Mouse (Mus musculus) embryo, embryonic 11.5 days (tissue): ENCODE measurements around the gene Wnt5b.
"Not testable (repeated sequence)": the region's sequence is repeated elsewhere in the genome, so short reads cannot be mapped to it uniquely, and the experiment has no call there.

Experiments used
- DNase-seq: peaks from one replicate; pipeline ENCODE4 v3.0.0-alpha.2; 2012; ENCODE audit warnings: low read depth, low spot score

The Wnt5b gene

DNA sequence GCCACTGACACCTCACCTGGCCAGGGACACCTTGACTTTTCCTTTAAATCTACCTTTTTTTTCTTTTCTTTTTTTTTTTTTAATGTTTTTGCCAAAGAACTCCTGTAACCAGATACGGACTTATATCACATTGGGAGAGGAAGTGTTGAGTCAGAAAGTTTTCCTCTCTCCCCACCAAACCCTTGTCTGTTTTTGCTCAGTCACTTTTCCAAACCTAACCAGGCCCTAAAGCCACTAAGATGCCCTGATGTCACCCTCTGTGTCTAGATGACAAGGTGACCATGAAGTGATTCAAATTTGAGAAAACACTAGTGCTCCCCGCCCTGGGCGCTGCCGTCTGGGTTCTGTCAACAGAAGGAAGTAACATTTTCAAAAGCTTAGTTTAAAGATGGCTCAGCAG is 85.1 kb downstream of the Wnt5b start:
- DNase-seq: no peak

DNA sequence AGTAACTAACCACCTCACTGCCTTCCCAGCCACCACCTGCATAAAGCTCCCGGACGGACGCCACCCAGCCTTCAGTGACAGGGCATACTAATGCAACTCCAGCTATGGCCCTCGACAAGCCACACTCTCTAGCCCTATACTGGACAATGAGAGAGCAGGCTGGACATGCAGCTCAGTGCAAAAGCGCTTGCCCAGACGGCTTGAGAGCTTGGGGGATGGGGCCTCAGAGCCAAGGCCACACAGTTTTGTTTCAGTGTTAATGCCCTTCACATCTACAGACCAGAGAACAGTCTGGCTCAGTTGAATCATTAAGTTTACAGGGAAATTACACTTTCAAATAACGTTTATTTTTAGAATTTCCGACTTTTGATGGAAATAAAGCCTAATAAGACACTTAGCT is 86.0 kb downstream of the Wnt5b start:
- DNase-seq: no peak

GRCm38 (mm10) chr6:119451981-119452499 is 92.1 kb downstream of the Wnt5b start:
- peak; percentile 39 for DNase-seq

- DNase-seq: no peak
Measured at GRCm38 (mm10) chr6:119450965-119451943, 92.9 kb downstream of the Wnt5b start.

- DNase-seq: peak; percentile 41
Measured at GRCm38 (mm10) chr6:119449060-119449499, 95.1 kb downstream of the Wnt5b start.

GRCm38 (mm10) chr6:119448321-119449059 is 95.7 kb downstream of the Wnt5b start:
- DNase-seq: no peak

GRCm38 (mm10) chr6:119445671-119446607 is 98.2 kb downstream of the Wnt5b start:
- no peak for DNase-seq

DNA sequence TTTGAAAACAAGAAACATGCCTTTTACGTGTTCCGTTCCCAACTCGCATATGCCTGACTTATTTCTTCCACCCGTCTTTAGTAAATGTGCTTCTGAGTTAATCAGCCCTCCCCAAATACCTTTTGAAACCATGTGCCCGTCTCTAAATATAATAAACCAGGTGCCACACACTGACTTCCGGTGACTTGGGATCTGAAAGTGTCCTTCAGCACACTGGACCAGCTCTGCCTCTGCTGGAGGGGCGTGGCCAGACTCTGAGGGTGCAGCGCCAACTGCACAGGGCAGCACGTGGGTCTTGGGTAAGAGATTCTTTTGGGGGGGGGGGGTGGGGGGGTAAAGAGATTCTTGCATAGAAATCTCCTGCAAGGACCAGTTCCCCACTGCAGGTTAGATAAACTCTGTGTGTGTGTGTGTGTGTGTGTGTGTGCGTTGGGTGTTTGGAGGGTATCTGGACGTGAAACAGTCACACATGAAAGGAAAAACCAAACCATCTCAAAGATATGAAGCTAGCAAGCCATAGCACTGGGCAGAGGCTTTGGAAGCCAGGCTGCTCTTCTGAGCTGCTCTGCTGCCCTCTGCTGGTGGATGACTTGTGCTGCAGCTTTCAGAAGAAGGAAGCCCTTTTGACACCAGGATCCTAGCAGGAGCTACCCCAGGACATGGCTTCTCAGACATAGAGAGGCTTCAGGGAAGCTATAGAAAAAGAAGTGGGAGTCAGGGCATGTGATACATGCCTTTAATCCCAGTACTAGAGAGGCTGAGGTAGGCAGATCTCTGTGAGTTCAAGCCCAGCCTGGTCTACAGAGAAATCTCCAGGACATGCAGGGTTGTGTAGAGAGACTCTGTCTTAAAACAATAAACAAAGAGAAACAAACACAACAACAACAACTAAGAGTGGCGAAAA is 100.2 kb downstream of the Wnt5b start:
- peak; percentile 79 for DNase-seq

GRCm38 (mm10) chr6:119442729-119443128 is 101.4 kb downstream of the Wnt5b start:
- DNase-seq: not testable (repeated sequence)

DNA sequence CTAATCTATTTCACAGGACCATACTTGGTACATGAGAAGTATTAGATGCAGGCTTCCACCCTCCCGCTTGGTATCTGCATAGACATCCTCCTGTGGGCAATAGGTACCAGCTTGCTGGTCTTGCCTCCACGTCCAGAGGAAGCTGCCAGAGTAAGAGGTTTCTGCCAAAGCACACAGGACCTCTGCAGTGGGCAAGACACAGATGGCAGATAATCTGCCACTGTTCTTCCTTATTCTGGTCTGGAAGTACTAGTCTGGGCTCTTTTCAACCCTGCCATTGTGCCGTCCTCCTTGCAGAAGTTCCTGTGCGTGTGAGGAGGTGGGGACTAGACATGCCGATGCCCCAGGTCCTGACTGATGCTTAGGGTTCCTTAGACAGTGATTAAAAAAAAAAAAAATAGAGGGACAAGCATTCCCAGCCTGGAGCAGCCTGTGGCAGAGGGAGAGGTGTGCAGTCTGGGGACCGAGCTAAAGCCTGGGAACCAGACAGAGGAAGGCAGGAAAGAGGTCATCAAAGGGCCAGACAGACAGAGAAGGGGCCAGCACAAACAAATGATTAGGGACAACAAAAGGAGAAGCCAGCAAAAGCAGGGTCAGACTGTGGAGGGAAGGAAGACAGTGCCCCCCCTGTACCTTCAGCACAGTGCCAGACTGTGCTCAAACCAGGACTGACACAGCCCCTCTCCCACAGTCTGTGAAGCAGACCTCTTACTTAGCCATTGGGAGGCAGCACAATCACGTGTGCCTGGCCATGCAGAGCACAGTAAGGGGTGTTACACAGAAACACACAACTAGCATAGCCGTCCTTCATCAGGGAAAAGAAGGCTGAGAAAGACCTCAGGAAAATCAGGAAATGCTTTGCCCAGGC is 106.0 kb downstream of the Wnt5b start:
- DNase-seq: no peak

- no peak for DNase-seq
Measured at GRCm38 (mm10) chr6:119434394-119434793, 109.8 kb downstream of the Wnt5b start.

DNA sequence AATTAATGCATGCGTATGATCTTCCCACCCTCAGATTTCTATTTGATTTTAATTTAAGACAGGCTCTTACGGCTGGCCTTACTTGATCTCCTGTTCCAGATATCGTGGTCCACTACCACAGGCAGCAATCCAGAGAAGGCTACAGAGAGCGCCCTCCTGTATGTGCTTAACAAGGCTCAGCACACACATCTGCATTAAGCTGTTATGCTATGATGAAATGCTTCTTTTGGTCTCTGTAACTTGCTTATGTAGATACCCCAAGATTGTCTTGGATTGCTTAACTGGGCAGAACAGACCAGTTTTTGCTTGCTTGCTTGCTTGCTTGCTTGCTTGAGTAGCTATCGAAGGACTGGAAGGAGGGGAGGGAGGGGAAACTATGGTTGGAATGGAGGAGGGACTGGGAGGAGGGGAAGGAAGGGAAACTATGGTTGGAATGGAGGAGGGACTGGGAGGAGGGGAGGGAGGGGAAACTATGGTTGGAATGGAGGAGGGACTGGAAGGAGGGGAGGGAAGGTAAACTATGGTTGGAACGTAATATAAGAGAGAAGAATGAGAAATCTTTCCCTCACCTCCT is 112.3 kb downstream of the Wnt5b start:
- no peak for DNase-seq

- no peak for DNase-seq
Measured at GRCm38 (mm10) chr6:119430508-119430907, 113.6 kb downstream of the Wnt5b start.

DNA sequence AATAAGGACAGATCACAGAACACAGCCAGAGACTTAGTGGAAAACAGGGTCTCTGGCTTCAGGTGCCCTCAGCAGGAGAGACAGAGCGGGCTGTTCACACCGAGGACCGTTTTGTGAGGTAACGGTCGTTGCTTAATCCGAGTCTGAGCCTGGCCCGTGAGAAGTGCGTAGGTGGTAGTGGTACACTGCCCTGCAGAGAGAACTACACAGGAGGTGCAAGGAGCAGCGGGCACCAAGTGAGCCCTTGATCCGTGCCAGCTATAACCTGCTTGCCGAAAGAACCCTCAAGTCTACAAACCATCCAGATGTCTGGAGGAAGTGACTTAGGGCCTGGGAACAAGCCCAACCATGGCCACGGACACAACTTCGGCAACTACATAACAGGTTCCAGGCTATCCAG is 114.8 kb downstream of the Wnt5b start:
- DNase-seq: no peak

- DNase-seq: no peak
Measured at GRCm38 (mm10) chr6:119428611-119429010, 115.5 kb downstream of the Wnt5b start.

DNA sequence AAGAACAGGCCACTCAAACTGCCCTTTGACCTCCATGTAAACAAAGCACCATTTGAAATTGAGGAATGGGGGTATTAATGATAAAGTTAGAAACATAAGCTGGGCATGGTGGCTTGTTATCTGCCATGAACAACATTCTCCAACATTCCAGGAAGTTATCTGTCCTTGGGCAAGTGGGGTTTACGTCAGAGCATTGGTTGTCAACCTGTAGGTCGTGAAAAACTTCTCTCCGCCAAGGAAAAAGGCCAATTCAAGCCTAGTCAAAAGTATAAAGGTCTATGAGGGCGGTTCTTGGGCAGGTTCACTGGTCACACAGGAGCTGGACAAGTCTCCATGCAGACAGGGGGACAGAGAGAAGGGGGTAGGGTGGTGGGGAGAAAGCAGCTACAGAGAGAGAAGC is 123.1 kb downstream of the Wnt5b start:
- DNase-seq: no peak

DNA sequence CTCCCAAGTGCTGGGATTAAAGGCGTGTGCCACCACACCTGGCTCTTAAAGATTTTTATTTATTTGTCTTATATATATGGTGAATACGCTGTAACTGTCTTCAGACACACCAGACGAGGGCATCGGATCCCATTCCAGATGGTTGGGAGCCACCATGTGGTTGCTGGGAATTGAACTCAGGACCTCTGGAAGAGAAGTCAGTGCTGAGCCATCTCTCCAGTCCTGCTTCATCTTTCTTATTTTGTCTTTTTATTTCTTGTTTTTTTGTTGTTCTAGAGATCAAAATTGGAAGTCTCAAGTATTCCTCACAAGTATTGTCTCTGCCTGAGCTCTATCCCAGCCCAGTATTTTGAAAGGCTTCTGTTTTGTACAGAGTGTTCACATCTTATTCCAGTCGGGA is 123.8 kb downstream of the Wnt5b start:
- DNase-seq: no peak

DNA sequence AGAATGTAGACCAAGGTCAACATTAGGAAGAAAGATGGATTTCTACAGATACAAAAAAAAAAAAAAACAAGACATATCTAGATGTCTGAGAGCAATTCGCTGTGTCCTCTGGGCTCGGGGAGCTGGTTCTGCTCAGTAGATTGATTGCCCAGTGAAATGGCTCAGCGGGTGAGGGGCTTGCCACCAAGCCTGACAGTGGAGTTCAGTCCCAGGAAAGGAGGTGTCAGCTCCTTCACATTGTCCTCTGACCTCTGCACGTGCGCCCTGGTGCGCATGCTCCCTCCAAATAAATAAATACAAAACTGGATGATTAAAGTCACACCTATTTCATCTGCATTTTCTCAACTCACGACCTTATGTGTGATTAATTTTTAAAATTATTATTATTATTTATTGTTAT is 124.7 kb downstream of the Wnt5b start:
- no peak for DNase-seq
